Mouse (Mus musculus): ENCODE results near the gene Chchd3. TPM values are rescaled to one million over a fixed set of nuclear protein-coding genes. Genes with fewer than 3 reads are reported as not detected.

The Chchd3 gene
- polyA plus RNA-seq, 1 experiment: 34.0 TPM

DNA sequence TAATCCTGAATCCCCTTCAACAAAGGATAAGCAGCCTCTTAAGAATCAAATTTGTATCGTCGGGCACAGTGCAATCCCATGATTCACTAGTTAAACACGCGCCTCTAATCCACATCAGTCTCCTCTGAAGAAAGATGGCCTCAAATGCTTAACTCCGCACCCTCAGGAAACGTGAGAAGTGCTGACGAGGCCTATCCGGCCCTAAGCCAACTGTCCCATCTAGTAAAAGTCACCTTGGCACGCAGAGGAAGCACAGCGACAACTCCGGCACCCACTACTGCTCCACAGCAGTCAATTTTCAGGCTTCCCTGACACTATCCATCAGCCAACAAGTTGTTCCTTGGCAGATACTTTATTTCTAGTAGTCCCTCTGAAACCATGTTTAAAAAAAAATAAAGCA is 78.8 kb downstream of the Chchd3 start:
- TF ChIP-seq POLR2A (IDR thresholded peaks at IDR 0.05; ENCODE audit: borderline replicate concordance, extremely low read depth, low read depth, low read length): no peak
- no peak for TF ChIP-seq CTCF (IDR thresholded peaks at IDR 0.05; ENCODE audit: insufficient read depth, low read length)
- Histone ChIP-seq H3K4me1 (ENCODE audit: control insufficient read depth, insufficient read depth, low read length) (peaks cover 7% of the 10 kb centered on the region), H3K4me3 (replicated peaks; ENCODE audit: extremely low read depth, low read depth, low read length) (no peak overlapping the region)
- 75% methylated on average over 11 of the region's 11 CpGs for WGBS
- no peak for DNase-seq

GRCm38 (mm10) chr6:32978811-32979210 is 81.2 kb downstream of the Chchd3 start:
- no peak for TF ChIP-seq CTCF (IDR thresholded peaks at IDR 0.05; ENCODE audit: insufficient read depth, low read length)
- TF ChIP-seq POLR2A (IDR thresholded peaks at IDR 0.05; ENCODE audit: borderline replicate concordance, extremely low read depth, low read depth, low read length): no peak
- Histone ChIP-seq H3K4me3 (replicated peaks; ENCODE audit: extremely low read depth, low read depth, low read length) (no peak overlapping the region), H3K4me1 (ENCODE audit: control insufficient read depth, insufficient read depth, low read length) (peaks cover 3% of the 10 kb centered on the region)
- no peak for DNase-seq
- WGBS: 93% methylated on average over 3 of the region's 3 CpGs

- Histone ChIP-seq H3K4me3 (replicated peaks; ENCODE audit: extremely low read depth, low read depth, low read length) (no peak overlapping the region), H3K4me1 (ENCODE audit: control insufficient read depth, insufficient read depth, low read length) (no peaks in the 10 kb centered on the region)
- no peak for DNase-seq
- TF ChIP-seq CTCF (IDR thresholded peaks at IDR 0.05; ENCODE audit: insufficient read depth, low read length) (no peak), POLR2A (IDR thresholded peaks at IDR 0.05; ENCODE audit: borderline replicate concordance, extremely low read depth, low read depth, low read length) (no peak)
Observed at GRCm38 (mm10) chr6:32971926-32972325, 88.1 kb downstream of the Chchd3 start.

GRCm38 (mm10) chr6:32968971-32969370 is 91.1 kb downstream of the Chchd3 start:
- 82% methylated on average over 2 of the region's 2 CpGs for WGBS
- TF ChIP-seq POLR2A (IDR thresholded peaks at IDR 0.05; ENCODE audit: borderline replicate concordance, extremely low read depth, low read depth, low read length) (no peak), CTCF (IDR thresholded peaks at IDR 0.05; ENCODE audit: insufficient read depth, low read length) (no peak)
- no peak for DNase-seq
- H3K4me3 ChIP-seq (replicated peaks; ENCODE audit: extremely low read depth, low read depth, low read length): no peak overlapping the region
- no peaks in the 10 kb centered on the region for H3K4me1 ChIP-seq (ENCODE audit: control insufficient read depth, insufficient read depth, low read length)

GRCm38 (mm10) chr6:32962048-32962447 is 98.0 kb downstream of the Chchd3 start:
- 95% methylated on average over 3 of the region's 3 CpGs for WGBS
- DNase-seq: no peak
- Histone ChIP-seq H3K4me3 (replicated peaks; ENCODE audit: extremely low read depth, low read depth, low read length) (no peak overlapping the region), H3K4me1 (ENCODE audit: control insufficient read depth, insufficient read depth, low read length) (0 out of 2 replicates have a peak, but pooled peaks cover 2% of the 10 kb centered on the region)
- TF ChIP-seq CTCF (IDR thresholded peaks at IDR 0.05; ENCODE audit: insufficient read depth, low read length) (no peak), POLR2A (IDR thresholded peaks at IDR 0.05; ENCODE audit: borderline replicate concordance, extremely low read depth, low read depth, low read length) (no peak)

DNA sequence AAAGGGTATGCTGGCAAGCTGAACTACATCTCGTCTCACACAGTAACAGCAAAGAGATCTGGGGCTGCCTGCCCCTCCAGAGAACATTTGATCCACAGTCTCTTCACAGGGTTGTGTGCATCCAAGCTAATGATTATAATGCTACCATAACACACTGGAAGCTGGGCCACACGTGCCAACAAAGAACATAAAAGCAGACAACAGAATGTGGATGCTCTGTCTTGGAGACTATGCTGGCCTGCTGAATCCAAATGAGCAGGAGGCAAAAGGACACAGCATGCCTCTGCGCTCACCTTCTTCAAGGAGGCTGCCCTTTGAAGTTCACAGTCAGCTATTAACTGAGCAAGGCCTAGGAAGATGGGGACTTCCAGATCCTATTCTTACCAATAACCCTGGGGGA is 98.6 kb downstream of the Chchd3 start:
- no peak for TF ChIP-seq CTCF (IDR thresholded peaks at IDR 0.05; ENCODE audit: insufficient read depth, low read length)
- no peak for TF ChIP-seq POLR2A (IDR thresholded peaks at IDR 0.05; ENCODE audit: borderline replicate concordance, extremely low read depth, low read depth, low read length)
- 0 out of 2 replicates have a peak, but pooled peaks cover 2% of the 10 kb centered on the region for H3K4me1 ChIP-seq (ENCODE audit: control insufficient read depth, insufficient read depth, low read length)
- WGBS: 88% methylated on average over 3 of the region's 3 CpGs
- DNase-seq: no peak
- no peak overlapping the region for H3K4me3 ChIP-seq (replicated peaks; ENCODE audit: extremely low read depth, low read depth, low read length)

GRCm38 (mm10) chr6:32959816-32960550 is 100.1 kb downstream of the Chchd3 start:
- 69% methylated on average over 5 of the region's 5 CpGs for WGBS
- TF ChIP-seq CTCF (IDR thresholded peaks at IDR 0.05; ENCODE audit: insufficient read depth, low read length) (no peak), POLR2A (IDR thresholded peaks at IDR 0.05; ENCODE audit: borderline replicate concordance, extremely low read depth, low read depth, low read length) (no peak)
- Histone ChIP-seq H3K4me3 (replicated peaks; ENCODE audit: extremely low read depth, low read depth, low read length) (no peak overlapping the region), H3K4me1 (ENCODE audit: control insufficient read depth, insufficient read depth, low read length) (0 out of 2 replicates have a peak, but pooled peaks cover 2% of the 10 kb centered on the region)
- DNase-seq: no peak

- WGBS: 91% methylated on average over 3 of the region's 3 CpGs
- Histone ChIP-seq H3K4me1 (ENCODE audit: control insufficient read depth, insufficient read depth, low read length) (peaks cover 2% of the 10 kb centered on the region; the same call in 1 of the 2 replicates), H3K4me3 (replicated peaks; ENCODE audit: extremely low read depth, low read depth, low read length) (no peak overlapping the region)
- TF ChIP-seq CTCF (IDR thresholded peaks at IDR 0.05; ENCODE audit: insufficient read depth, low read length) (no peak), POLR2A (IDR thresholded peaks at IDR 0.05; ENCODE audit: borderline replicate concordance, extremely low read depth, low read depth, low read length) (no peak)
- no peak for DNase-seq
Observed at GRCm38 (mm10) chr6:32955481-32955880, 104.6 kb downstream of the Chchd3 start.

DNA sequence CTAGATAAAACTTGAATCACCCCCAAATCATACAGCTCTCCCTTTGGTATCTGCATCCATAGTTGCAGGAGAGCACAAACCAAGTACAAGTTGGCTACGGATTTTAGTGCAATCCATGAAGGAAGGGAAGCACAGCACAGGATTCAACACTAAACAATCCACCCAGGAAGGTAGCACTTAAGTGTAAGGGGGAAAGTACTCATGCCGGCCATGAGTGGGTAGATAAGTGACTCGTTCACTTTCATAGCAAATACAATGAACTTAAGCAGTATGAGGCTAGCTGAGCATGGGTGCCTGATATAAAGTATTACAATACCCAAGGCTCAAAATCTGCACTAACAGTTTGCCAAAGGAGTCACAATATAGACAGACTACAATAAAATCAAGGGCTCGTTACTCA is 109.1 kb downstream of the Chchd3 start:
- Histone ChIP-seq H3K4me1 (ENCODE audit: control insufficient read depth, insufficient read depth, low read length) (peaks cover 3% of the 10 kb centered on the region; the same call in 1 of the 2 replicates), H3K4me3 (replicated peaks; ENCODE audit: extremely low read depth, low read depth, low read length) (no peak overlapping the region)
- TF ChIP-seq CTCF (IDR thresholded peaks at IDR 0.05; ENCODE audit: insufficient read depth, low read length): no peak
- TF ChIP-seq POLR2A (IDR thresholded peaks at IDR 0.05; ENCODE audit: borderline replicate concordance, extremely low read depth, low read depth, low read length): no peak
- no peak for DNase-seq
- 71% methylated on average over 4 of the region's 4 CpGs for WGBS

GRCm38 (mm10) chr6:32949702-32950101 is 110.4 kb downstream of the Chchd3 start:
- TF ChIP-seq POLR2A (IDR thresholded peaks at IDR 0.05; ENCODE audit: borderline replicate concordance, extremely low read depth, low read depth, low read length): no peak
- no peak for TF ChIP-seq CTCF (IDR thresholded peaks at IDR 0.05; ENCODE audit: insufficient read depth, low read length)
- 96% methylated on average over 3 of the region's 3 CpGs for WGBS
- Histone ChIP-seq H3K4me3 (replicated peaks; ENCODE audit: extremely low read depth, low read depth, low read length) (no peak overlapping the region), H3K4me1 (ENCODE audit: control insufficient read depth, insufficient read depth, low read length) (peaks cover 8% of the 10 kb centered on the region)
- DNase-seq: no peak

All from lung, adult 2 months (tissue).